Mouse (Mus musculus) CD4-positive, CD25-positive, alpha-beta regulatory T cell, adult 9 weeks (primary cell): ENCODE measurements around the gene Gm9008. TPM values are rescaled to one million over a fixed set of nuclear protein-coding genes. Genes with fewer than 3 reads are reported as not detected.

Experiments used
- polyA plus RNA-seq: library from polyadenylated mRNA; unstranded; fragments of 100-300 nt; shearing (Covaris generic); gene quantifications from one replicate; pipeline ENCODE4 v1.2.1, GENCODE M21; 2017

The Gm9008 gene
- polyA plus RNA-seq: not detected

GRCm38 (mm10) chr6:76497054-76497835 lies at the start of gene Gm9008:
TSS of gene Gm9008 (minus strand) at chr6:76497784.

